Mouse (Mus musculus) liver, postnatal 0 days (tissue): ENCODE data around the gene Cep128. TPM values are rescaled to one million over a fixed set of nuclear protein-coding genes. Genes with fewer than 3 reads are reported as not detected.

Experiments used
- ATAC-seq: fragments of 200-750 bp; cut with Nextera tagmentation; 2 replicates; pipeline ENCODE4 v1.8.0; 2017; ENCODE audit warnings: mild to moderate bottlenecking, moderate library complexity
- DNase-seq: peaks from one replicate; pipeline ENCODE4 v3.0.0-alpha.2; 2016
- H3K27ac ChIP-seq: fragments of 300-500 bp; sonication (generic); 2 replicates; pipeline ENCODE4 v1.5.1; 2014; ENCODE audit warnings: antibody characterized with exemption, moderate library complexity, mild to moderate bottlenecking, low read depth
- H3K27me3 ChIP-seq: fragments of 300-500 bp; sonication (generic); 2 replicates; pipeline ENCODE4 v1.6.1; 2014; ENCODE audit warnings: low read length, control low read depth, mixed read lengths; ENCODE audit not compliant: insufficient read depth
- H3K36me3 ChIP-seq: fragments of 300-500 bp; sonication (generic); replicated peaks from 2 replicates; pipeline ENCODE4 v1.6.1; 2014; ENCODE audit warnings: mild to moderate bottlenecking, control low read depth, low read length, moderate library complexity, mixed read lengths; ENCODE audit not compliant: insufficient read depth
- H3K4me1 ChIP-seq: fragments of 300-500 bp; sonication (generic); 2 replicates; pipeline ENCODE4 v1.6.1; 2014; ENCODE audit warnings: antibody characterized with exemption, mild to moderate bottlenecking, control low read depth; ENCODE audit not compliant: insufficient read depth
- H3K4me2 ChIP-seq: fragments of 300-500 bp; sonication (generic); 2 replicates; pipeline ENCODE4 v1.6.1; 2014; ENCODE audit warnings: low read depth, mild to moderate bottlenecking, low read length, moderate library complexity, mixed read lengths
- H3K4me3 ChIP-seq: fragments of 300-500 bp; sonication (generic); 2 replicates; pipeline ENCODE4 v1.5.1; 2014; ENCODE audit warnings: low read depth, low read length
- H3K9ac ChIP-seq: fragments of 300-500 bp; sonication (generic); replicated peaks from 2 replicates; pipeline ENCODE4 v1.6.1; 2014; ENCODE audit warnings: mild to moderate bottlenecking, moderate library complexity
- H3K9me3 ChIP-seq: fragments of 300-500 bp; sonication (generic); 2 replicates; pipeline ENCODE4 v1.6.1; 2016; ENCODE audit warnings: mild to moderate bottlenecking, control low read depth, low read length, mixed read lengths
- CTCF ChIP-seq: sonication (generic); IDR thresholded peaks from 2 replicates; pipeline ENCODE4 v1.5.1; 2016; ENCODE audit warnings: antibody characterized with exemption, low read depth
- EP300 ChIP-seq: IDR thresholded peaks from 2 replicates; pipeline ENCODE4 v1.6.1; 2016; ENCODE audit warnings: antibody characterized with exemption, low read depth, mild to moderate bottlenecking
- WGBS: fragments of 180-500 bp; shearing (Covaris S2); extraction: QIAGEN DNeasy Blood & Tissue Kit; methylation state at CpG from one replicate; pipeline ENCODE4 v1.1.7; 2014; ENCODE audit not compliant: insufficient replicate concordance; 5-methylcytosine and 5-hydroxymethylcytosine counted together
- polyA plus RNA-seq: library from polyadenylated mRNA; unstranded; fragments of >200 nt; fragmentation: Nextera tagmentation; extraction: Ambion mirVana; gene quantifications from 2 replicates; pipeline ENCODE4 v1.2.1, GENCODE M21; 2015

The Cep128 gene
- polyA plus RNA-seq, 1 experiment from 2014 or later, result 3.7 TPM

GRCm38 (mm10) chr12:91063337-91064015 lies 320.7 kb downstream of the Cep128 start:
- no peaks in the 10 kb centered on the region for H3K9me3 ChIP-seq
- no peak overlapping the region for H3K4me3 ChIP-seq
- DNase-seq, result no peak
- H3K9ac ChIP-seq, result no peak overlapping the region
- ATAC-seq, result no peak
- no peaks in the 10 kb centered on the region for H3K27me3 ChIP-seq
- H3K27ac ChIP-seq, result no peak overlapping the region
- no peak overlapping the region for H3K4me2 ChIP-seq
- 76% methylated on average over 4 of the region's 4 CpGs for WGBS
- H3K36me3 ChIP-seq, result no peaks in the 10 kb centered on the region
- no peaks in the 10 kb centered on the region for H3K4me1 ChIP-seq
- TF ChIP-seq CTCF (no peak), EP300 (no peak)

GRCm38 (mm10) chr12:91062681-91063080 lies 321.5 kb downstream of the Cep128 start:
- Histone ChIP-seq H3K4me2 (no peak overlapping the region), H3K36me3 (no peaks in the 10 kb centered on the region), H3K4me3 (no peak overlapping the region), H3K27me3 (no peaks in the 10 kb centered on the region), H3K9me3 (no peaks in the 10 kb centered on the region), H3K9ac (no peak overlapping the region), H3K4me1 (no peaks in the 10 kb centered on the region), H3K27ac (no peak overlapping the region)
- TF ChIP-seq CTCF, result no peak
- TF ChIP-seq EP300, result no peak
- ATAC-seq (no peak), DNase-seq (no peak)
- 87% methylated on average over 4 of the region's 4 CpGs for WGBS

- DNase-seq (no peak), ATAC-seq (no peak)
- H3K27ac ChIP-seq, result no peak overlapping the region
- H3K36me3 ChIP-seq, result no peaks in the 10 kb centered on the region
- H3K27me3 ChIP-seq, result no peaks in the 10 kb centered on the region
- no peaks in the 10 kb centered on the region for H3K9me3 ChIP-seq
- H3K4me2 ChIP-seq, result no peak overlapping the region
- no peak overlapping the region for H3K9ac ChIP-seq
- H3K4me3 ChIP-seq, result no peak overlapping the region
- TF ChIP-seq EP300, result no peak
- no peak for TF ChIP-seq CTCF
- 87% methylated on average over 12 of the region's 12 CpGs for WGBS
- no peaks in the 10 kb centered on the region for H3K4me1 ChIP-seq
Measured at GRCm38 (mm10) chr12:91059704-91060318, 324.4 kb downstream of the Cep128 start.

- ATAC-seq (no peak), DNase-seq (no peak)
- no peaks in the 10 kb centered on the region for H3K4me1 ChIP-seq
- 84% methylated on average over 10 of the region's 10 CpGs for WGBS
- no peaks in the 10 kb centered on the region for H3K9me3 ChIP-seq
- H3K27me3 ChIP-seq, result no peaks in the 10 kb centered on the region
- H3K9ac ChIP-seq, result no peak overlapping the region
- no peak overlapping the region for H3K4me2 ChIP-seq
- no peak overlapping the region for H3K4me3 ChIP-seq
- TF ChIP-seq CTCF (no peak), EP300 (no peak)
- no peak overlapping the region for H3K27ac ChIP-seq
- no peaks in the 10 kb centered on the region for H3K36me3 ChIP-seq
Measured at GRCm38 (mm10) chr12:91056885-91057284, 327.3 kb downstream of the Cep128 start.

- H3K27ac ChIP-seq, result no peak overlapping the region
- DNase-seq (no peak), ATAC-seq (no peak)
- TF ChIP-seq CTCF, result no peak
- TF ChIP-seq EP300, result no peak
- H3K4me2 ChIP-seq, result no peak overlapping the region
- H3K36me3 ChIP-seq, result no peaks in the 10 kb centered on the region
- no peaks in the 10 kb centered on the region for H3K27me3 ChIP-seq
- H3K9ac ChIP-seq, result no peak overlapping the region
- no peaks in the 10 kb centered on the region for H3K4me1 ChIP-seq
- no peak overlapping the region for H3K4me3 ChIP-seq
- WGBS, result 80% methylated on average over 3 of the region's 3 CpGs
- no peaks in the 10 kb centered on the region for H3K9me3 ChIP-seq
Measured at GRCm38 (mm10) chr12:91052301-91052700, 331.9 kb downstream of the Cep128 start.

- 87% methylated on average over 9 of the region's 9 CpGs for WGBS
- Histone ChIP-seq H3K27me3 (no peaks in the 10 kb centered on the region), H3K4me1 (no peaks in the 10 kb centered on the region), H3K4me3 (no peak overlapping the region), H3K36me3 (no peaks in the 10 kb centered on the region), H3K4me2 (no peak overlapping the region), H3K9ac (no peak overlapping the region), H3K9me3 (no peaks in the 10 kb centered on the region), H3K27ac (no peak overlapping the region)
- TF ChIP-seq CTCF (no peak), EP300 (no peak)
- ATAC-seq (no peak), DNase-seq (no peak)
Measured at GRCm38 (mm10) chr12:91050593-91051325, 333.4 kb downstream of the Cep128 start.
